Mouse (Mus musculus) lung, embryonic 16.5 days (tissue): ENCODE measurements at regions not wholly inside any gene's neighbourhood (a gene's known extent, or its start where the extent isn't known, plus 50 kb on each side); places are given as distances from the start of the nearest gene placed in this dataset.
"Not testable (repeated sequence)": the region's sequence is repeated elsewhere in the genome, so short reads cannot be mapped to it uniquely, and the experiment has no call there.

Experiments used
- ATAC-seq: fragments of 200-750 bp; cut with Nextera tagmentation; 2 replicates; pipeline ENCODE4 v1.8.0; 2017; ENCODE audit warnings: low read depth, mild to moderate bottlenecking, moderate library complexity
- H3K27ac ChIP-seq: fragments of 300-500 bp; sonication (generic); 2 replicates; pipeline ENCODE4 v1.5.1; 2014; ENCODE audit warnings: mild to moderate bottlenecking, control low read depth, low read length
- H3K27me3 ChIP-seq: fragments of 300-500 bp; sonication (generic); 2 replicates; pipeline ENCODE4 v1.6.1; 2014; ENCODE audit warnings: low read depth, low read length, mixed read lengths; ENCODE audit not compliant: control insufficient read depth, insufficient read depth
- H3K36me3 ChIP-seq: fragments of 300-500 bp; sonication (generic); 2 replicates; pipeline ENCODE4 v1.6.1; 2014; ENCODE audit warnings: low read length; ENCODE audit not compliant: control insufficient read depth, insufficient read depth
- H3K4me1 ChIP-seq: fragments of 300-500 bp; sonication (generic); replicated peaks from 2 replicates; pipeline ENCODE4 v1.6.1; 2014; ENCODE audit warnings: low read length, mixed read lengths; ENCODE audit not compliant: control insufficient read depth, insufficient read depth
- H3K4me2 ChIP-seq: fragments of 300-500 bp; sonication (generic); 2 replicates; pipeline ENCODE4 v1.6.1; 2014; ENCODE audit warnings: low read depth, low read length, control low read depth
- H3K4me3 ChIP-seq: fragments of 300-500 bp; sonication (generic); 2 replicates; pipeline ENCODE4 v1.5.1; 2014; ENCODE audit warnings: mild to moderate bottlenecking, low read length, control low read depth
- H3K9ac ChIP-seq: fragments of 300-500 bp; sonication (generic); 2 replicates; pipeline ENCODE4 v1.6.1; 2014; ENCODE audit warnings: low read length, control low read depth
- H3K9me3 ChIP-seq: fragments of 300-500 bp; sonication (generic); 2 replicates; pipeline ENCODE4 v1.6.1; 2016; ENCODE audit warnings: low read length; ENCODE audit not compliant: control insufficient read depth
- WGBS: fragments of 180-500 bp; shearing (Covaris S2); extraction: QIAGEN DNeasy Blood & Tissue Kit; methylation state at CpG from one replicate; pipeline ENCODE4 v1.1.7; 2014; 5-methylcytosine and 5-hydroxymethylcytosine counted together

DNA sequence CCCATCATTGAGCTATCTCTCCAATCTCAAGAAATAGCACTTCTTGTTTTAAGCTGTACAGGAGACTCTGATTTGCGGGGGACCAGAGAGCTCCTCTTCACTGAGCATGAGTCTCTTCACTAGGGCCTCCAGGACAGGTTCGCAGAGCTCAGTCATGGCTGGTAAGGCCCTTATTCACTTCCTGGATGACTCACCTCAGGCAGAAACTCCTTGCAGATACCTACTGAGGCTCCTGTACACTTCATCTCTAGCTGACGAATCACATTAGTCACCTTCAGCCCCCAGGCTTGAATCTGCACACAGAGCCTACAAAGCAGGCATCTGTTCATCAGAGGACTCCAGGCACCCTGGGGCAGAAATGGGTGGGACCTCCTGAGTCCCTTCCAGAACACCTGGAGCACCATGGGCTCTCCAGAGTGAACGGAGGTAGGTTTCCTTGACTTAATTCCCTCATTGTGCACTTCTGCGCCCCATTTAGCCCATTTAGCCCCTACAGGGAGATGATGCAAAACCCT lies 172.8 kb downstream of the Wdr11 start:
- H3K36me3 ChIP-seq = no peaks in the 10 kb centered on the region
- H3K9ac ChIP-seq = no peak overlapping the region
- H3K4me1 ChIP-seq = peaks cover 9% of the 10 kb centered on the region
- H3K9me3 ChIP-seq = no peaks in the 10 kb centered on the region
- ATAC-seq = no peak
- H3K27ac ChIP-seq = no peak overlapping the region
- H3K4me3 ChIP-seq = no peak overlapping the region
- no peak overlapping the region for H3K4me2 ChIP-seq
- no peaks in the 10 kb centered on the region for H3K27me3 ChIP-seq
- WGBS = 90% methylated on average over 5 of the region's 5 CpGs

DNA sequence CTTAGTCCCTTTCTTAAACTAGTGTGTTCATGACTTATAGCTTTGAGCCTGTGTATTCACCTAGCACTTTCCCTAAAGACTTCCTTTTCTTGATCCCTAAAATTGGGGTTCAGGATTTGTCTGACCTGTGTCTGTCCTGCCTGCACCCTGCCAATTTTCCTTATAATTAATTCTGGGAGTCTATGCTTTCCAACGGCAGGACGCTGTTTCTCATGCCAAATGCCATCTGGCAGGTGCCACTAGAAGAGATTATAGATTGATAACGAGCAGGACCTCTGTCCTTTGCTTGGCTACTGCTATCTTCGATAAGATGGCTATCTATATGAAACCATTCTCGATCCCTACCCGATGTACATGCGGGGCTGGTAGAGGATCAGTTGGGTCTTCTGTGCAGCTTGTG lies 174.0 kb downstream of the Wdr11 start:
- no peak overlapping the region for H3K27ac ChIP-seq
- H3K9me3 ChIP-seq = no peaks in the 10 kb centered on the region
- H3K9ac ChIP-seq = no peak overlapping the region
- no peak for ATAC-seq
- H3K36me3 ChIP-seq = no peaks in the 10 kb centered on the region
- peaks cover 9% of the 10 kb centered on the region for H3K4me1 ChIP-seq
- no peak overlapping the region for H3K4me2 ChIP-seq
- no peaks in the 10 kb centered on the region for H3K27me3 ChIP-seq
- WGBS = 90% methylated on average over 7 of the region's 7 CpGs
- no peak overlapping the region for H3K4me3 ChIP-seq

DNA sequence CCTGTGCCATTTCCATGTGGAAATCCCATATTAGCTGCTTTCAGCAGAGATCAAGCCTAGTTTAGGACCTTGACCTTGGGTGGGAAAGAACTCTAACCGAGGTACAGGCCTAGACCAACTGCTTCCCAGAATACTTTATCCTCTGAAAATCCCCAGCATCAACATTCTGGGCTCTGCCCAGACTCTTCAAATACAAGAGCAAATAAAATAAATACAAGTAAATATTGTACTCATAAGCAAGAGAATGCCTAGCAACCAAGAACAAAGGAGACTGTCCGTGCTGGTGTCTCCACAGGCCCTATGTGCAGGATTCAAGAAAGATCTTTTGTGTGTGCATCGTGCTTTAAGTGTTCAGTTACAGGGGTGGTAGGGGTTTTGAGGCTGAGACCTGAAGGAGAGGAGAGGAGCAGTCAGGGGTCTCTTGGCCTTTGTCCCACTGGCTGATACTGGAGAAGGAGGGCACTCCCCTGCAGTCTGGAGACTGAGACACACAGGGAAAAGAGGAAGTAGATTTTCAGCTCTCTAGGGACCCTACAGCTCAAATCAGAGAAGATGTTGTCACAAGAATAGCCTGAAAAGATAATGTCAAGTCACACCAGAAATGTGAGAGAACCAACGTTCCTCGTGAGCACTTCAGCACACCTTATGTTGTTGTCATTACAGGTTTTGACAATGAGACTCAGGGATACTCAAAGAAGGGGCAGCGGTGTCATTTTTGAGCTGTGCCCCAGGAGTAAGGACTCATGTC lies 174.6 kb downstream of the Wdr11 start:
- H3K27me3 ChIP-seq = no peaks in the 10 kb centered on the region
- no peak overlapping the region for H3K27ac ChIP-seq
- no peak overlapping the region for H3K4me3 ChIP-seq
- no peaks in the 10 kb centered on the region for H3K36me3 ChIP-seq
- no peak overlapping the region for H3K4me2 ChIP-seq
- no peak for ATAC-seq
- no peaks in the 10 kb centered on the region for H3K9me3 ChIP-seq
- WGBS = 74% methylated on average over 6 of the region's 6 CpGs
- no peak overlapping the region for H3K9ac ChIP-seq
- peaks cover 9% of the 10 kb centered on the region for H3K4me1 ChIP-seq

DNA sequence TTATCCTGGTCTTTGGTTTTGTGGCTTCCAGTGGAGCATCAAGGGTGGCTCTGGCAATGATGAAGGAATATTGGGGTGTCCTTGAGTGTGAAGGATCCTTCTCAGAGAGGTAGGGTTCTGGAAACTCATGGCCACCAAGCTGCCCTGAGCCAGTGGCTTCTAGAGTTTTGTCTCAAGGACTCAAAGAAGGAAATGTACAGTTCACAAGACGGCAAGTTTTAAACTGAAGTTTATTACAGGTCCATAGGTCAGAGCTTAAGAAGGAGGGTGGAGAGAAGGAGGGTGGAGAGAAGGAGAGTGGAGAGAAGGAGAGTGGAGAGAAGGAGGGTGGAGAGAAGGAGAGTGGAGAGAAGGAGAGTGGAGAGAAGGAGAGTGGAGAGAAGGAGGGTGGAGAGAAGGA lies 178.0 kb downstream of the Wdr11 start:
- not testable (repeated sequence) for H3K9me3 ChIP-seq, H3K27me3 ChIP-seq, H3K4me2 ChIP-seq, ATAC-seq, H3K9ac ChIP-seq, H3K4me3 ChIP-seq, H3K27ac ChIP-seq, H3K36me3 ChIP-seq
- H3K4me1 ChIP-seq = peaks cover 12% of the 10 kb centered on the region
- 51% methylated on average over 1 of the region's 1 CpGs for WGBS

DNA sequence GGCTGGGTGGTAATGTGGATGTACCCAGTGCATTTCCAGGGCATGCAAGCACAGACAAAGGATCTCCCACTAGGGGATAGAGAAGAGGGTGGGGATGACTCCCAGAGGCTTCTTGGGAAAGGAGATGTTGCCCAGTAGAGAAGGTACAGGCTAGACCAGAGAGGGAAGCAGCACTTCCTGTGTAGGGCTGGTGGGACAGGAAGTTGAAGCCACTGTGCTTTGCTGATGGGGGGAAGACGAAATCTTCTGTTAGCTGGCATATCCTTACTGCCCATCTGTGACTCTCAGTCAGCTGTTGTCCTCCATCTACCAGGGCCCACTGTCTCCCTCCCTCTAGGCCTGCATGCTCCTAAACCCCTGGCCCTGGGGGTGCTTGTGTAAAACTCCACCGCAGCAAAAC lies 180.2 kb downstream of the Wdr11 start:
- 81% methylated on average over 2 of the region's 2 CpGs for WGBS
- Histone ChIP-seq H3K27ac (peak overlapping the region; percentile 11; the same call in 1 of the 2 replicates), H3K4me3 (no peak overlapping the region), H3K4me2 (no peak overlapping the region), H3K9me3 (no peaks in the 10 kb centered on the region), H3K36me3 (no peaks in the 10 kb centered on the region), H3K9ac (no peak overlapping the region), H3K4me1 (peaks cover 15% of the 10 kb centered on the region), H3K27me3 (no peaks in the 10 kb centered on the region)
- ATAC-seq = no peak

GRCm38 (mm10) chr7:129772540-129773331 lies 181.1 kb downstream of the Wdr11 start:
- peak; percentile 66 for ATAC-seq
- WGBS = 58% methylated on average over 11 of the region's 11 CpGs
- Histone ChIP-seq H3K27ac (peak overlapping the region; percentile 14), H3K4me1 (peaks cover 15% of the 10 kb centered on the region), H3K9me3 (no peaks in the 10 kb centered on the region), H3K4me3 (no peak overlapping the region), H3K27me3 (no peaks in the 10 kb centered on the region), H3K9ac (0 out of 2 replicates have a peak overlapping the region, but pooled peaks have one; percentile 5), H3K36me3 (no peaks in the 10 kb centered on the region), H3K4me2 (no peak overlapping the region)

DNA sequence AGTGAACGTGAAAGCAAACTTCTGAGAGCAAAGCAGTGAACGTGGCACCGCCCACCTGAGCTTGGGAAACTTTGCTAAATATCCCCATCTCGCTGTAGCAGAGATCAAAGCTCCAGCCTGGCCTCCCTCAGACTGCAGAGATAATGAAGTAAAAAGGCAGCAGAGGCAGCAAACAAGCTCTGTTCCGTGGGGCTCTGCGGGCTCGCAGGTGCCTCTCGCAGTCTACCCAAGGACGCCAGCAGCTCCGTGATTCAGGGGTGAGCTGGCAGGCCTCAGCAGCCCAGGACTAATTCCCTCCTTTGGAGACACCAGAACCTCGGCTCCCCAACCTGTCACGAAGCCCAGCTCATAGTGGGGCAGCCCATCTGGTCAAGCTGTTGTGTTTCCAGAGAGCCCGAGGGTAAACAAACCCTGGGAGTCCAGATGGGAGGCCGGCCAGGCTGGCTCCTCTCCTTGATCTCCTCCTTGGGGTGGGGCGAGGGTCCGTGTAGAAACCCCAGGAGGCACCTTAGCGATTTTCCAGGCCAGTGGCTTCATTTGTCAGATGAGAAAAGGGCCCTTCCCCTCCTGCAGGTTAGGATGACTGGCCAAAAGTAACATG lies 182.7 kb downstream of the Wdr11 start:
- H3K4me2 ChIP-seq = peak overlapping the region; percentile 34; the same call in 1 of the 2 replicates
- peaks cover 15% of the 10 kb centered on the region for H3K4me1 ChIP-seq
- H3K27me3 ChIP-seq = no peaks in the 10 kb centered on the region
- ATAC-seq = no peak
- peak overlapping the region; percentile 36 for H3K9ac ChIP-seq
- H3K36me3 ChIP-seq = no peaks in the 10 kb centered on the region
- H3K9me3 ChIP-seq = no peaks in the 10 kb centered on the region
- 8% methylated on average over 17 of the region's 17 CpGs for WGBS
- H3K4me3 ChIP-seq = no peak overlapping the region
- H3K27ac ChIP-seq = peak overlapping the region; percentile 55

- H3K4me1 ChIP-seq = peaks cover 15% of the 10 kb centered on the region
- no peak overlapping the region for H3K4me2 ChIP-seq
- WGBS = 80% methylated on average over 11 of the region's 11 CpGs
- no peak overlapping the region for H3K4me3 ChIP-seq
- H3K9ac ChIP-seq = no peak overlapping the region
- no peaks in the 10 kb centered on the region for H3K36me3 ChIP-seq
- H3K27ac ChIP-seq = no peak overlapping the region
- no peaks in the 10 kb centered on the region for H3K27me3 ChIP-seq
- no peak for ATAC-seq
- H3K9me3 ChIP-seq = no peaks in the 10 kb centered on the region
Observed at GRCm38 (mm10) chr7:129775189-129775588, 183.5 kb downstream of the Wdr11 start.

GRCm38 (mm10) chr7:129778842-129779421 lies 187.3 kb downstream of the Wdr11 start:
- no peak overlapping the region for H3K27ac ChIP-seq
- no peak overlapping the region for H3K4me3 ChIP-seq
- ATAC-seq = no peak
- H3K27me3 ChIP-seq = no peaks in the 10 kb centered on the region
- H3K4me1 ChIP-seq = peaks cover 14% of the 10 kb centered on the region
- no peaks in the 10 kb centered on the region for H3K9me3 ChIP-seq
- no peaks in the 10 kb centered on the region for H3K36me3 ChIP-seq
- no peak overlapping the region for H3K4me2 ChIP-seq
- no peak overlapping the region for H3K9ac ChIP-seq
- 51% methylated on average over 13 of the region's 13 CpGs for WGBS
